29 mouse cellular contexts compared by ENCODE assay signal in the genomic region with DNA sequence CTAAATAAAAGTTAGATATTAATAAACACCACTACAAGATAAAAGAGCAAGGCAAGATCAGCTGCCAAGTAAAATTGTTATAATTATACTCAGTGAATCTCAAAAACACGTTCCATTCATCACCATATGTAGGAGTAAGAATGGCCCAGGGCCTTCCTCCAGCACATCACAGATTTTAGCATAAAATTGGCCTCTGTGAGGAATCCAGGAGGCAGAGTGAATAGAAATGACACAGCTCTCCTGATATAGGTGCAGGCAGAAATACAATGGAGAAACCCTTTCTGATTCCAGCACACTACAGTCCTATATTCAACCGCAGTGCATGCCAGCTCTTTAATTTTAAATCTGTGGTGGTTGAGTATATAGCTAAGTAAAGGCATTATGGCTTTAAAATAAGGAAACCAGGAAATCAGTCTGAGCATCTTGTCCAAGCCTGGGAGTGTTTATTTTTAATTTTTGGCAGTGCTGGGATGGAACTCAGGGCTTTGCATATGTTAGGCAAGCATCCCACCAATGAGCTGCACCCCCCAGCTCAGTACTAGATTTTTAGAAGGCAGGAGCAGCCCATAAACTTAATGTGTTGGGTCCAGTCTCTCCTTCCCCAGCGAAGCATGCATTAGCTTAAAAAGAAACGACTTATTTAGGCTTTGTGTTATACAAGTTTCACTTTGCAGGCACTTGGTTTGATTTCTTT.
DNase-seq lines count a peak whose midpoint lies in the region; ATAC-seq and TF ChIP-seq lines count a peak whose summit lies in the region.
"Had no signal": no experiment of that assay in that cellular context is flagged by ENCODE, and none has a peak within 500 bp of the region (broad histone marks: within the 10 kb centered on the region; RNA-seq: fewer than 3 reads in every experiment).

No protein-coding gene starts in this region.

- TF ChIP-seq CTCF in brain, embryonic 14.5 days (IDR thresholded peaks at IDR 0.05; ENCODE audit: borderline replicate concordance, extremely low read depth, insufficient read depth, insufficient read length): no peak
- no peak for TF ChIP-seq CTCF in forebrain, postnatal 0 days (IDR thresholded peaks at IDR 0.05; ENCODE audit: low read depth)

- H3K9ac ChIP-seq in hindbrain, embryonic 14.5 days: no peak overlapping the region
- H3K9ac ChIP-seq in midbrain, embryonic 13.5 days (replicated peaks): no peak overlapping the region
- H3K9ac ChIP-seq in forebrain, postnatal 0 days: no peak overlapping the region
- no peak overlapping the region for H3K9ac ChIP-seq in neural tube, embryonic 15.5 days (replicated peaks)
- H3K9ac ChIP-seq: embryonic facial prominence, embryonic 15.5 days; heart, embryonic 12.5 days; limb, embryonic 13.5 days; liver, embryonic 12.5 days; neural tube, embryonic 12.5 days had no signal

- H3K4me3 ChIP-seq in hindbrain, embryonic 14.5 days (replicated peaks; ENCODE audit: low read length): no peak overlapping the region
- no peak overlapping the region for H3K4me3 ChIP-seq in hindbrain, embryonic 10.5 days
- H3K4me3 ChIP-seq in midbrain, embryonic 13.5 days (replicated peaks): no peak overlapping the region
- no peak overlapping the region for H3K4me3 ChIP-seq in midbrain, embryonic 10.5 days
- no peak overlapping the region for H3K4me3 ChIP-seq in forebrain, postnatal 0 days (ENCODE audit: low read depth, low read length)
- no peak overlapping the region for H3K4me3 ChIP-seq in neural tube, embryonic 15.5 days (replicated peaks)
- H3K4me3 ChIP-seq: embryonic facial prominence, embryonic 15.5 days; heart, embryonic 12.5 days; limb, embryonic 13.5 days; liver, embryonic 12.5 days; neural tube, embryonic 12.5 days had no signal

- no peaks in the 10 kb centered on the region for H3K9me3 ChIP-seq in hindbrain, embryonic 14.5 days (ENCODE audit: control insufficient read depth, low read length)
- H3K9me3 ChIP-seq in hindbrain, embryonic 10.5 days: no peaks in the 10 kb centered on the region
- no peaks in the 10 kb centered on the region for H3K9me3 ChIP-seq in midbrain, embryonic 13.5 days
- no peaks in the 10 kb centered on the region for H3K9me3 ChIP-seq in midbrain, embryonic 10.5 days (replicated peaks)
- H3K9me3 ChIP-seq in forebrain, postnatal 0 days (ENCODE audit: low read length): no peaks in the 10 kb centered on the region
- no peaks in the 10 kb centered on the region for H3K9me3 ChIP-seq in neural tube, embryonic 15.5 days (replicated peaks)
- H3K9me3 ChIP-seq: embryonic facial prominence, embryonic 15.5 days; G1E; heart, embryonic 12.5 days; limb, embryonic 13.5 days; liver, embryonic 12.5 days; neural tube, embryonic 12.5 days had no signal

- no peak for ATAC-seq in hindbrain, embryonic 14.5 days (ENCODE audit: low FRiP score)
- no peak for ATAC-seq in midbrain, embryonic 13.5 days
- ATAC-seq in forebrain, postnatal 0 days: peak; percentile 82
- no peak for ATAC-seq in neural tube, embryonic 15.5 days (ENCODE audit: low FRiP score)
- ATAC-seq: inflammation-experienced regulatory T-cells, adult 6 months; liver, embryonic 12.5 days; Patski had no signal

- no peaks in the 10 kb centered on the region for H3K4me1 ChIP-seq in hindbrain, embryonic 14.5 days (replicated peaks; ENCODE audit: control insufficient read depth, insufficient read depth, low read length)
- peaks cover 9% of the 10 kb centered on the region; the same call in 1 of the 2 replicates for H3K4me1 ChIP-seq in hindbrain, embryonic 10.5 days (replicated peaks)
- H3K4me1 ChIP-seq in midbrain, embryonic 13.5 days (replicated peaks): peaks cover 16% of the 10 kb centered on the region
- H3K4me1 ChIP-seq in midbrain, embryonic 10.5 days: peaks cover 8% of the 10 kb centered on the region
- H3K4me1 ChIP-seq in forebrain, postnatal 0 days (ENCODE audit: insufficient read depth): peaks cover 22% of the 10 kb centered on the region
- H3K4me1 ChIP-seq in neural tube, embryonic 15.5 days: peaks cover 10% of the 10 kb centered on the region; the same call in 1 of the 2 replicates
- H3K4me1 ChIP-seq: embryonic facial prominence, embryonic 15.5 days; liver, embryonic 12.5 days had no signal

- TF ChIP-seq POLR2A in brain, embryonic 14.5 days (IDR thresholded peaks at IDR 0.05; ENCODE audit: borderline replicate concordance, extremely low read depth, insufficient read depth, insufficient read length, poor library complexity, severe bottlenecking): no peak

- H3K27me3 ChIP-seq in hindbrain, embryonic 14.5 days (ENCODE audit: control insufficient read depth, insufficient read depth, low read length): no peaks in the 10 kb centered on the region
- H3K27me3 ChIP-seq in hindbrain, embryonic 10.5 days (ENCODE audit: insufficient read depth, poor library complexity, severe bottlenecking): no peaks in the 10 kb centered on the region
- H3K27me3 ChIP-seq in midbrain, embryonic 13.5 days: no peaks in the 10 kb centered on the region
- H3K27me3 ChIP-seq in midbrain, embryonic 10.5 days (ENCODE audit: low read depth, poor library complexity, severe bottlenecking): no peaks in the 10 kb centered on the region
- H3K27me3 ChIP-seq in forebrain, postnatal 0 days (ENCODE audit: insufficient read depth, low read length): no peaks in the 10 kb centered on the region
- H3K27me3 ChIP-seq in neural tube, embryonic 15.5 days (replicated peaks): no peaks in the 10 kb centered on the region
- H3K27me3 ChIP-seq: CH12.LX; embryonic facial prominence, embryonic 15.5 days; heart, embryonic 12.5 days; limb, embryonic 13.5 days; liver, embryonic 12.5 days; neural tube, embryonic 12.5 days; Patski had no signal

- no peak overlapping the region for H3K4me2 ChIP-seq in hindbrain, embryonic 14.5 days (replicated peaks)
- no peak overlapping the region for H3K4me2 ChIP-seq in midbrain, embryonic 13.5 days (replicated peaks)
- no peak overlapping the region for H3K4me2 ChIP-seq in forebrain, postnatal 0 days (ENCODE audit: low read depth)
- H3K4me2 ChIP-seq in neural tube, embryonic 15.5 days: no peak overlapping the region
- H3K4me2 ChIP-seq: embryonic facial prominence, embryonic 15.5 days; heart, embryonic 12.5 days; limb, embryonic 13.5 days; liver, embryonic 12.5 days; neural tube, embryonic 12.5 days had no signal

- H3K27ac ChIP-seq in hindbrain, embryonic 14.5 days: peak overlapping the region; percentile 30; the same call in 1 of the 2 replicates
- no peak overlapping the region for H3K27ac ChIP-seq in hindbrain, embryonic 10.5 days
- H3K27ac ChIP-seq in midbrain, embryonic 13.5 days: peak overlapping the region; percentile 47; the same call in 1 of the 2 replicates
- no peak overlapping the region for H3K27ac ChIP-seq in midbrain, embryonic 10.5 days (replicated peaks)
- H3K27ac ChIP-seq in forebrain, postnatal 0 days (ENCODE audit: low read depth, low read length): peak overlapping the region; percentile 64
- H3K27ac ChIP-seq in neural tube, embryonic 15.5 days (replicated peaks): no peak overlapping the region
- H3K27ac ChIP-seq: embryonic facial prominence, embryonic 15.5 days; limb, embryonic 13.5 days; liver, embryonic 12.5 days; neural tube, embryonic 12.5 days had no signal

- 89% methylated on average over 4 of the region's 4 CpGs for WGBS in hindbrain, embryonic 14.5 days
- WGBS in hindbrain, embryonic 10.5 days: 90% methylated on average over 4 of the region's 4 CpGs
- 90% methylated on average over 4 of the region's 4 CpGs for WGBS in midbrain, embryonic 13.5 days
- WGBS in midbrain, embryonic 10.5 days: 90% methylated on average over 4 of the region's 4 CpGs
- WGBS in forebrain, postnatal 0 days: 39% methylated on average over 4 of the region's 4 CpGs
- 84% methylated on average over 4 of the region's 4 CpGs for WGBS in neural tube, embryonic 15.5 days

- DNase-seq in hindbrain, embryonic 14.5 days (ENCODE audit: low spot score): no peak
- DNase-seq in hindbrain, embryonic 10.5 days (ENCODE audit: low spot score): no peak
- DNase-seq in midbrain, embryonic 10.5 days (ENCODE audit: low spot score): no peak
- peak; percentile 43 for DNase-seq in brain, embryonic 14.5 days (ENCODE audit: low read depth)
- DNase-seq in forebrain, postnatal 0 days: peak; percentile 66
- DNase-seq in kidney, postnatal 14 days: no peak
- DNase-seq: adrenal gland, adult 8-10 months; B cell, adult 2 months; cerebellum, adult 9-10 months; gastrocnemius, postnatal 25 days; heart, adult 18-20 months; heart, postnatal 10 days; kidney, adult 18-20 months; layer of hippocampus, adult 9-11 months; lung, adult 18-20 months; lung, postnatal 36 days; retina, postnatal 1 day; spleen, adult 18-20 months had no signal

- H3K36me3 ChIP-seq in hindbrain, embryonic 14.5 days (replicated peaks; ENCODE audit: control insufficient read depth, insufficient read depth): no peaks in the 10 kb centered on the region
- no peaks in the 10 kb centered on the region for H3K36me3 ChIP-seq in hindbrain, embryonic 10.5 days
- H3K36me3 ChIP-seq in midbrain, embryonic 13.5 days: no peaks in the 10 kb centered on the region
- no peaks in the 10 kb centered on the region for H3K36me3 ChIP-seq in midbrain, embryonic 10.5 days
- no peaks in the 10 kb centered on the region for H3K36me3 ChIP-seq in forebrain, postnatal 0 days (ENCODE audit: insufficient read depth)
- no peaks in the 10 kb centered on the region for H3K36me3 ChIP-seq in neural tube, embryonic 15.5 days
- H3K36me3 ChIP-seq: embryonic facial prominence, embryonic 15.5 days; G1E; heart, embryonic 12.5 days; limb, embryonic 13.5 days; liver, embryonic 12.5 days; neural tube, embryonic 12.5 days had no signal

Comparison
In these comparisons a context has a peak if more than half of its experiments do, and no peak if none do; other contexts are left out.
1. H3K27ac ChIP-seq: peak in hindbrain, embryonic 14.5 days (single experiment), midbrain, embryonic 13.5 days (single experiment) and forebrain, postnatal 0 days (single experiment); none in hindbrain, embryonic 10.5 days (single experiment), midbrain, embryonic 10.5 days (single experiment) and neural tube, embryonic 15.5 days (single experiment).
2. DNase-seq: peak in brain, embryonic 14.5 days (single experiment) and forebrain, postnatal 0 days (single experiment); none in hindbrain, embryonic 14.5 days (single experiment), hindbrain, embryonic 10.5 days (single experiment), midbrain, embryonic 10.5 days (single experiment) and kidney, postnatal 14 days (single experiment).